ENCODE assay signal across 16 mouse cellular contexts in genomic region chr16:23927301-23928114, GRCm38 (mm10). TPM values are rescaled to one million over a fixed set of nuclear protein-coding genes. Genes with fewer than 3 reads are reported as not detected.
DNase-seq lines count a peak whose midpoint lies in the region; ATAC-seq lines count a peak whose summit lies in the region.
"Had no signal": no experiment of that assay in that cellular context is flagged by ENCODE, and none has a peak within 500 bp of the region (broad histone marks: within the 10 kb centered on the region; RNA-seq: fewer than 3 reads in every experiment).

No protein-coding gene starts in this region.

- ATAC-seq in neutrophil, adult 5-6 weeks (ENCODE audit: extremely low read depth, insufficient number of reproducible peaks, low FRiP score, poor library complexity, severe bottlenecking), result 0 out of 2 replicates have a peak, but pooled peaks have one; percentile 9
- ATAC-seq: CD4-positive, CD25-positive, alpha-beta regulatory T cell, adult 4 months had no signal

- intact Hi-C loops in heart, postnatal 10 days (cut with DNase I), result no loop called here

- DNase-seq in heart, adult 11 months, result peak; percentile 87
- no peak for DNase-seq in heart, postnatal 10 days
- peak; percentile 10 for DNase-seq in right cerebral cortex, postnatal 4 days
- DNase-seq in right cerebral cortex, postnatal 36 days (ENCODE audit: low spot score in 2 of 2), result no peak
- DNase-seq in c-Kit-positive CD71-negative TER-119-negative erythroid progenitor cells, embryonic 14.5 days (ENCODE audit: low read depth), result peak; percentile 5
- no peak for DNase-seq in right cerebral cortex, postnatal 14 days
- DNase-seq in heart, adult 8-10 months (ENCODE audit: low spot score), result no peak
- DNase-seq: adrenal gland, adult 2 months; cerebellum, adult 2 months; lung, postnatal 10 days; right cerebral cortex, adult 18-20 months; thymus, postnatal 36 days had no signal

RNA-seq across cellular contexts. Expression of gene Rtp2, which starts 4.7 kb away (rescaled TPM):
- not detected for total RNA-seq in heart, postnatal 10 days (2021)
- total RNA-seq in neutrophil, adult 5-6 weeks (2017), result not detected in 2 replicates
- total RNA-seq in heart, adult 8-10 months (2022), result not detected
- total RNA-seq: adrenal gland, adult 2 months; heart, adult 18-20 months; left cerebral cortex, adult 2 months had no signal

RNA-seq across cellular contexts. Expression of gene Sst, which starts 36.8 kb away (rescaled TPM):
- total RNA-seq in heart, postnatal 10 days (2021), result not detected
- not detected in 2 replicates for total RNA-seq in neutrophil, adult 5-6 weeks (2017)
- not detected for total RNA-seq in heart, adult 8-10 months (2022)
- total RNA-seq: heart, adult 18-20 months had no signal

Comparison
In these comparisons a context has a peak if more than half of its experiments do, and no peak if none do; other contexts are left out.
1. DNase-seq: peak in heart, adult 11 months (single experiment), right cerebral cortex, postnatal 4 days (single experiment) and c-Kit-positive CD71-negative TER-119-negative erythroid progenitor cells, embryonic 14.5 days (single experiment); none in heart, postnatal 10 days (0 of 2), right cerebral cortex, postnatal 36 days (0 of 2), right cerebral cortex, postnatal 14 days (single experiment) and heart, adult 8-10 months (single experiment).